Comparison of ENCODE assay signal across 9 mouse cellular contexts in the genomic region with DNA sequence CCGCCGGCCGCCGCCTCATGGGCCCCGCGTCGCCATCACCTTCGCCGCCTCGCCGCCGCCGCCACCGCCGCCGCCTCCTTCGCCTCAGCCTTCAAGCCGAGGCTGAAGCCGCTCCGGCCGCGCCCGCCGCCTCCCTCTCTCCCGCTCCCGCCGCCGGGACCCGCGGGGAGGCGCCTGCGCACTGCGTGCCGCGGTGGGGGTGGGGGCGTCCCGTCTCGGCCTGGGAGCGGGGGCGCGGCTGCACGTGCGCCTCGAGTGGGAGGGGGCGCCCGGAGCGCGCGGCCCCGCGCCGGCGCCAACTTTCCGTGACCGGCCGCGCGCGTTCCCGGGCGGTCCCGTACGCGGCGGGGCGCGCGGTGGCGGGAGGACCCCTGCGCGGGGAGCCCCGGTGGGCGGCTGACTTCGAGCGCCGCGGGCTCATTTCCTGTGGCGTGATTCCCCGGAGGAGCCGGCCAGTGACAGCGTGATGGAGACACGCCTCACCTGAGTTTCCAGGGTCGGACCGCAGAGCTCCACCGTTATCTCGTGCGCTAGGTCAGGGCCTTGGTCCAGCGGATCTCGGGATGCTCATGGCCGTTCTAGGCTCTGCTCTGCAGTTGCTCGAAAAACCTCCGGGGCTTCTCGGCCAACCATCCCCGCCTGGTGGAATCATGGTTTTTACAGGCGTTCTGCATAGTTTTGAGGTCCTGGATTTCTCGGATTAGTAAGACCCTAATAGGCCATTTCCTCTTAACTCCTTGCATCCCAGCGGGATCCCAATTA. TPM values are rescaled to one million over a fixed set of nuclear protein-coding genes. Genes with fewer than 3 reads are reported as not detected.
DNase-seq lines count a peak whose midpoint lies in the region; ATAC-seq and TF ChIP-seq lines count a peak whose summit lies in the region.
"Had no signal": no experiment of that assay in that cellular context is flagged by ENCODE, and none has a peak within 500 bp of the region (broad histone marks: within the 10 kb centered on the region; RNA-seq: fewer than 3 reads in every experiment).

A gene (minus strand): TSS at position 680 of the 762 bp plus-strand sequence.

- no peaks in the 10 kb centered on the region for H3K36me3 ChIP-seq in embryonic facial prominence, embryonic 13.5 days
- no peaks in the 10 kb centered on the region for H3K36me3 ChIP-seq in heart, embryonic 11.5 days (ENCODE audit: control insufficient read depth, insufficient read depth, low read length)
- H3K36me3 ChIP-seq in kidney, embryonic 15.5 days: no peaks in the 10 kb centered on the region

- H3K27me3 ChIP-seq in embryonic facial prominence, embryonic 13.5 days: 0 out of 2 replicates have a peak, but pooled peaks cover 3% of the 10 kb centered on the region
- peaks cover 3% of the 10 kb centered on the region for H3K27me3 ChIP-seq in heart, embryonic 11.5 days (ENCODE audit: control insufficient read depth, insufficient read depth, low read length)
- H3K27me3 ChIP-seq in kidney, embryonic 15.5 days: 0 out of 2 replicates have a peak, but pooled peaks cover 3% of the 10 kb centered on the region

- no peak for TF ChIP-seq CTCF in lung, adult 2 months (IDR thresholded peaks at IDR 0.05; ENCODE audit: insufficient read depth, low read length)

- peaks cover 30% of the 10 kb centered on the region for H3K4me1 ChIP-seq in embryonic facial prominence, embryonic 13.5 days
- H3K4me1 ChIP-seq in heart, embryonic 11.5 days (ENCODE audit: control insufficient read depth, insufficient read depth, low read length): peaks cover 14% of the 10 kb centered on the region
- H3K4me1 ChIP-seq in kidney, embryonic 15.5 days: peaks cover 24% of the 10 kb centered on the region
- no peaks in the 10 kb centered on the region; the same call in 1 of the 2 replicates for H3K4me1 ChIP-seq in lung, adult 2 months (ENCODE audit: control insufficient read depth, insufficient read depth, low read length)

- no peaks in the 10 kb centered on the region for H3K9me3 ChIP-seq in embryonic facial prominence, embryonic 13.5 days
- H3K9me3 ChIP-seq in heart, embryonic 11.5 days (replicated peaks; ENCODE audit: control insufficient read depth, low read length): no peaks in the 10 kb centered on the region
- H3K9me3 ChIP-seq in kidney, embryonic 15.5 days (replicated peaks): no peaks in the 10 kb centered on the region

- ATAC-seq in embryonic facial prominence, embryonic 13.5 days (ENCODE audit: insufficient number of reproducible peaks, insufficient read depth, low FRiP score, low TSS enrichment, low read depth): peak; percentile 80
- peak; percentile 73 for ATAC-seq in heart, embryonic 11.5 days (replicated peaks; ENCODE audit: insufficient number of reproducible peaks, low FRiP score, low TSS enrichment)
- peak; percentile 81 for ATAC-seq in kidney, embryonic 15.5 days (replicated peaks; ENCODE audit: low FRiP score)
- no peak for ATAC-seq in megakaryocyte-erythroid progenitor cell, adult 5-6 weeks (replicated peaks; ENCODE audit: low FRiP score, low TSS enrichment, poor library complexity, severe bottlenecking)

- H3K4me3 ChIP-seq in embryonic facial prominence, embryonic 13.5 days: peak within 1 kb of the TSS; percentile 89
- peak within 1 kb of the TSS; percentile 89 for H3K4me3 ChIP-seq in heart, embryonic 11.5 days (ENCODE audit: low read depth, low read length)
- H3K4me3 ChIP-seq in kidney, embryonic 15.5 days (replicated peaks): peak within 1 kb of the TSS; percentile 69
- H3K4me3 ChIP-seq in lung, adult 2 months (replicated peaks; ENCODE audit: extremely low read depth, low read depth, low read length): peak within 1 kb of the TSS; percentile 62

- peak within 1 kb of the TSS; percentile 82 for H3K4me2 ChIP-seq in embryonic facial prominence, embryonic 13.5 days
- H3K4me2 ChIP-seq in heart, embryonic 11.5 days: peak within 1 kb of the TSS; percentile 68
- H3K4me2 ChIP-seq in kidney, embryonic 15.5 days: peak within 1 kb of the TSS; percentile 93

- 0 out of 2 replicates have a peak, but pooled peaks have one; percentile 23 for TF ChIP-seq POLR2A in lung, adult 2 months (IDR thresholded peaks at IDR 0.05; ENCODE audit: borderline replicate concordance, extremely low read depth, low read depth, low read length)

- WGBS in embryonic facial prominence, embryonic 13.5 days: under 1% methylated on average over 71 of the region's 97 CpGs
- under 1% methylated on average over 54 of the region's 97 CpGs for WGBS in heart, embryonic 11.5 days (ENCODE audit: insufficient replicate concordance)
- under 1% methylated on average over 66 of the region's 97 CpGs for WGBS in kidney, embryonic 15.5 days
- WGBS in lung, adult 2 months: under 1% methylated on average over 91 of the region's 97 CpGs

- peak; percentile 24 for DNase-seq in CD4-positive helper T cell, adult 2 months (ENCODE audit: low read depth, low spot score)
- peak; percentile 87 for DNase-seq in adrenal gland, adult 2 months
- DNase-seq in lung, adult 2 months: peak; percentile 52
- DNase-seq in ovary, postnatal 36 days (ENCODE audit: low spot score): peak; percentile 77

- H3K9ac ChIP-seq in embryonic facial prominence, embryonic 13.5 days: peak within 1 kb of the TSS; percentile 99
- peak within 1 kb of the TSS; percentile 99 for H3K9ac ChIP-seq in heart, embryonic 11.5 days (ENCODE audit: low read depth, low read length)
- peak within 1 kb of the TSS; percentile 95 for H3K9ac ChIP-seq in kidney, embryonic 15.5 days

- H3K27ac ChIP-seq in embryonic facial prominence, embryonic 13.5 days: peak within 1 kb of the TSS; percentile 99
- H3K27ac ChIP-seq in heart, embryonic 11.5 days (ENCODE audit: low read depth, low read length): peak within 1 kb of the TSS; percentile 99
- peak within 1 kb of the TSS; percentile 99 for H3K27ac ChIP-seq in kidney, embryonic 15.5 days

RNA-seq across cellular contexts. Expression of the gene that starts here (rescaled TPM):
- 10 to 100 TPM; 12.9 to 20.6 TPM for total RNA-seq in adrenal gland, adult 2 months (2021)
- polyA plus RNA-seq in adrenal gland, adult 2 months (2012; rRNA removed): 1.8 and 2.4 TPM in 2 replicates
- 75.7 and 81.9 TPM in 2 replicates for polyA plus RNA-seq in embryonic facial prominence, embryonic 13.5 days (2015; fragmentation: Nextera tagmentation; extraction: Ambion mirVana)
- polyA plus RNA-seq in heart, embryonic 11.5 days (2014; fragmentation: Nextera tagmentation; extraction: Ambion mirVana): 56.6 and 59.7 TPM in 2 replicates
- 59.2 and 63.7 TPM in 2 replicates for polyA plus RNA-seq in kidney, embryonic 15.5 days (2015; fragmentation: Nextera tagmentation; extraction: Ambion mirVana)
- 9.1 and 14.8 TPM in 2 replicates for polyA plus RNA-seq in lung, adult 2 months (2012; rRNA removed)
- total RNA-seq in megakaryocyte-erythroid progenitor cell, adult 5-6 weeks (2014; fragmentation: Nextera tagmentation): not detected in 2 replicates
- total RNA-seq in megakaryocyte-erythroid progenitor cell, adult 5-6 weeks (2017): not detected in 2 replicates
- total RNA-seq: common myeloid progenitor, adult 5-6 weeks had no signal

Comparison
In these comparisons a context has a peak if more than half of its experiments do, and no peak if none do; other contexts are left out.
1. RNA of the gene that starts here (total RNA-seq): 12.9 to 20.6 TPM in adrenal gland, adult 2 months; not detected in megakaryocyte-erythroid progenitor cell, adult 5-6 weeks; every median in the first group is over 10 times any median in the second.
2. DNase-seq: peak in every context shown above with its lines; median percentile 87 in adrenal gland, adult 2 months; 77 in ovary, postnatal 36 days; 52 in lung, adult 2 months; 24 in CD4-positive helper T cell, adult 2 months.
3. Peak in every context shown above with its lines, with median percentiles within 50 percentile points of each other: H3K27ac ChIP-seq, H3K4me2 ChIP-seq, H3K4me3 ChIP-seq and H3K9ac ChIP-seq.